Mouse (Mus musculus) E14TG2a.4 (cell line): ENCODE data around the gene Hmgcll1.
"Not testable (repeated sequence)": the region's sequence is repeated elsewhere in the genome, so short reads cannot be mapped to it uniquely, and the experiment has no call there.

Experiments
- H3K27me3 ChIP-seq: 2 replicates; pipeline ENCODE4 v1.6.1; 2014; ENCODE audit warnings: low read length, control low read depth; ENCODE audit not compliant: insufficient read depth
- H3K36me3 ChIP-seq: 2 replicates; pipeline ENCODE4 v1.6.1; 2014; ENCODE audit warnings: low read length, control low read depth; ENCODE audit not compliant: insufficient read depth
- H3K4me1 ChIP-seq: replicated peaks from 2 replicates; pipeline ENCODE4 v1.6.1; 2014; ENCODE audit warnings: low read depth, low read length, control low read depth
- H3K4me3 ChIP-seq: replicated peaks from 2 replicates; pipeline ENCODE4 v1.5.1; 2014; ENCODE audit warnings: mild to moderate bottlenecking, low read length
- H3K9me3 ChIP-seq: 2 replicates; pipeline ENCODE4 v1.6.1; 2014; ENCODE audit warnings: low read length, control low read depth
- CTCF ChIP-seq: conservative IDR thresholded peaks from 2 replicates; pipeline ENCODE4 v1.5.1; 2014; ENCODE audit warnings: low read length
- NANOG ChIP-seq: IDR thresholded peaks from 2 replicates; pipeline ENCODE4 v1.6.1; 2014; ENCODE audit warnings: borderline replicate concordance, low read length, mixed read lengths
- POU5F1 ChIP-seq: IDR thresholded peaks from 2 replicates; pipeline ENCODE4 v1.6.1; 2014; ENCODE audit warnings: low read length, borderline replicate concordance

The Hmgcll1 gene

DNA sequence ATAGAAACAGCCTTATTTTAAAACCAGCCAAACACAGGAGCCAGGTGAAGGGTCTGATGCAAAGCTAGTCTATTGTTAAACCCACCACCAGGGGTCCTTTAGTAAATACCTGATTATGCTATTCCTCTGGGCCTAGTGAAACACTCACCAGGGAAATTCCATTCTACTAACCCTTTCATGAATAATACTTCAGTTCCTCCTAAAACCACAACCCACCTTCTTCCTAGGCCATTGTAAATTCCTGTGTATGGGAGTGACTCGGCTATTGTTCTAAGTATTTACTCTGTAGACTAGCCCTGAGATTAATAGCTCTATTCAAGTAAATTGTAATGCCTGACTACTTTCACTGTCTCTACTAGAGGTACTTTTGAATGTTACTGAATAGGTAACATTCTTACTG lies 89.8 kb downstream of the Hmgcll1 start:
- not testable (repeated sequence) for H3K4me3 ChIP-seq, H3K36me3 ChIP-seq, H3K27me3 ChIP-seq, H3K4me1 ChIP-seq
- H3K9me3 ChIP-seq = 0 out of 2 replicates have a peak, but pooled peaks cover 11% of the 10 kb centered on the region
- TF ChIP-seq NANOG = peak; percentile 28; the same call in 1 of the 2 replicates

DNA sequence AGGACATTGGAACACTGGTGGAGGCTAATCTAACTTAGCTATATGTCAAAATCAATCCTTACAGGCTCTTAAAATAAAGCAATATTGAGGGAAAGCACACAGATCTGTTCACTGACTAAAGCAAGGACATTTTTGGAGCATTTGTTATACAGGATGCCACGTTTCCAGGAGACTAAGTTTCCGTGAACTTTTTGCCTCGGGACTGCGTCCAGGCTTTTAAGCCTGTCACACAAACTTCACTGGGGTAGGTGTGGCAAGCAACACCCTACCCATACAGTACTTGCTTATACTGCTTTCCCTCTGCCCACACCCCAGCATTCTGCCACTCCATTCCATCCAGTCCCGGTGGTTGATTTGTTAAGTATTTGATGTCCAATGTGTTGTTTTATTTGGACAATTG lies 90.2 kb downstream of the Hmgcll1 start:
- Histone ChIP-seq H3K9me3 (peaks cover 13% of the 10 kb centered on the region), H3K4me3 (no peak overlapping the region), H3K27me3 (no peaks in the 10 kb centered on the region), H3K4me1 (0 out of 2 replicates have a peak, but pooled peaks cover 6% of the 10 kb centered on the region), H3K36me3 (no peaks in the 10 kb centered on the region)
- no peak for TF ChIP-seq NANOG
- no peak for TF ChIP-seq POU5F1
- TF ChIP-seq CTCF = no peak

DNA sequence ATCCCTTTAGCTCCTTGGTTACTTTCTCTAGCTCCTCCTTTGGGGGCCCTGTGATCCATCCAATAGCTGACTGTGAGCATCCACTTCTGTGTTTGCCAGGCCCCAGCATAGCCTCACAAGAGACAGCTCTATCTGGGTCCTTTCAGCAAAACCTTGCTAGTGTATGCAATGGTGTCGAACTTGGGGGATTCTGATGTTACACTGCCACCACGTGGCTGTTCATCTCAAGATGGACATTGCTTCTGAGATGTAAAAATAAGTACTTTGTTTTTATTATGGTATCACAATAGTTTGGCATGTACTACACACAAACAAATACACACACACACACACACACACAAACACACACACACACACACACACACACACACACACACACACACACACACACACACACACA lies 108.2 kb downstream of the Hmgcll1 start:
- not testable (repeated sequence) for H3K36me3 ChIP-seq, H3K4me3 ChIP-seq, H3K9me3 ChIP-seq, H3K27me3 ChIP-seq, H3K4me1 ChIP-seq

DNA sequence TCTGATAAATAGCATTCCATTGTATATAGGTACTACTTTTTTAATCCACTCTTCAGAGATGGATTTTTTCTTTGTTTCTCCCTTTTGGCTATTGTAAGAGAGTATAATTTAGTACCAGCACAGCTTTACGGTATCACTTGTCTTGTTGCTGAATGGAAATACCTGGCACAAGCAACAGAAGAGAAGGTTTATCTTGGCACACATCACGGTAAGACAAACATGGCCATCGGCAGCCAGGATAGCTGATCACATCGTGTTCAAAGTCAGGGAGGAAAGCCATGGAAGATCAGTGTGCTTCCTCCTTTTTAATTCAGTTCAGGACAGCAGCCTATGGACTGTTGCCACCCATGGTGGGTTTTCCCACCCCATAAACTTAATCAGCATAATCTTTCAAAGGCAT lies 109.6 kb downstream of the Hmgcll1 start:
- no peaks in the 10 kb centered on the region for H3K4me1 ChIP-seq
- no peak overlapping the region for H3K4me3 ChIP-seq
- no peak for TF ChIP-seq CTCF
- no peak for TF ChIP-seq NANOG
- no peak for TF ChIP-seq POU5F1
- no peaks in the 10 kb centered on the region for H3K36me3 ChIP-seq
- no peaks in the 10 kb centered on the region for H3K9me3 ChIP-seq
- no peaks in the 10 kb centered on the region for H3K27me3 ChIP-seq

DNA sequence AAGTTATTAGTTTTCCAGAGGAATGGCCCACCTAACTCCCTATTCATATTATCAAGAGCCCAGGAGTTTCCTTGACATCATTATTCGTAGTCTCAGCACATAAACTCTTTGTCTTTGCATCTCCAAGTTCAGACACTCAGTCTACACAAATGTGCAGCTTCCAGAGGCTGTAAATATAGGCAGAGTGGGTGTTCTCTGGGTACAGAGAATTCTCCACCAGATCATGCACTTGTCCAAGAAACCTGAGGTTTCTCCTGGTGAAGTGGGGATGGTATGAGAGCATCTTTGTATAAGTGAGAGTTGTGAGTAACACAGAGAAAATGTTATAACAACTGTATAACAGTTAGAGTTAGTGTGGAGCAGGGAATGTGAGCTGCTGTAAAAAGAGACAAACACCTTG lies 114.7 kb downstream of the Hmgcll1 start:
- H3K9me3 ChIP-seq = no peaks in the 10 kb centered on the region
- TF ChIP-seq NANOG (no peak), POU5F1 (no peak), CTCF (no peak)
- no peaks in the 10 kb centered on the region for H3K27me3 ChIP-seq
- H3K36me3 ChIP-seq = no peaks in the 10 kb centered on the region
- H3K4me1 ChIP-seq = no peaks in the 10 kb centered on the region
- no peak overlapping the region for H3K4me3 ChIP-seq

DNA sequence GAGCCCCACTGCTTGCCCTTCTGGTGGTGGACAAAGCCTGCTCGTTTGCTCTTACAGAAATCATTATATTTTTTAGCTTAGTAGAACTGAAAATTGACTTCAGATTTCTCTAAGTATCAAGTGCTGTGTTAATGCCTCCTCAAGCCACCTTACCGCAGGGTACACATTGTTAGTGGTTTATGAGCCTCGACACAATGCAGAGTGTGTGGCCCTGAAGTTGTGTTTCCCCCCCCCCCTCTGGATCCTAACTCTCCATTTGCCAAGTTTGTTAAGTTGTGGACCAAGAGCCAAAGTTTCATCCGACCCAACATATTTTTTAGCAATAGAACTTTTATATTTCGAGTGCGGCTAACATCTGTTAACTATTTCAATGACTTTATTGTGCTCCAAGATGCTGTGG lies 119.4 kb downstream of the Hmgcll1 start:
- TF ChIP-seq POU5F1 = no peak
- TF ChIP-seq NANOG = no peak
- TF ChIP-seq CTCF = no peak
- Histone ChIP-seq H3K27me3 (no peaks in the 10 kb centered on the region), H3K4me1 (no peaks in the 10 kb centered on the region), H3K4me3 (no peak overlapping the region), H3K9me3 (no peaks in the 10 kb centered on the region), H3K36me3 (no peaks in the 10 kb centered on the region)

DNA sequence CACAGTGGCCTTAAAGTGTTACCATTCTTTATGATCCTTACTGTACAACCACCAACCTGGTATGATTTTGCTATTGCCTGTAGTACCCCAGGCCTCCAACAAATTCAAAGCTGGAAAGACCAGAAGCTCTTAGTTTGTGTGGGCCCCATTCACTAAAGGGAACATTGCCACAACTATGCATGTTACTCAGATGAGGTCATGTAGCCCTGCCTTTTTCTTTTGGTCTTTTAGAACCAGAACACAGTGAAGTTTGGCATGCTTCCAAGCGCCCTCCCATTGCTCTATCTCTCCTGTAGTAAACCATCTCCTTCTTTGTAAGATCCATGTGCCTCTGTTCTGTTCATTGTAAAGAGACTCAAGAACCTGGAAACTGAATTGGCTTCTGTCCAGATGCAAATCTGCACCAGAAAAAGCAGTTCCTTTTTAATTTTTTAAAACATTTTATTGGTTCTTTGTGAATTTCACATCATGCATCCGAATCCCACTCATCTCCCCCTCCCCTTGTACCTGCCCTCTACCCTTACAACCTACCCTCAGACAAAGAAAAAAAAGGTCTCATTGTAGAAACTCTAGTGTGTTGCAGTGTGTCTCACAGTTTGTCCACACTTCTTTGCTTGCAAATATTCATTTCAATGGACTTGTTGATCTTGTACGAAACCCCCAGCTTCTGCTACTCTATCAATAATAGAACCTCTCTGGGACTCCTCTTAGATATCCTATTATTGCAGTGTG lies 123.9 kb downstream of the Hmgcll1 start:
- Histone ChIP-seq H3K4me1 (no peaks in the 10 kb centered on the region), H3K4me3 (no peak overlapping the region), H3K36me3 (no peaks in the 10 kb centered on the region), H3K27me3 (no peaks in the 10 kb centered on the region), H3K9me3 (no peaks in the 10 kb centered on the region)
- no peak for TF ChIP-seq CTCF
- no peak for TF ChIP-seq NANOG
- no peak for TF ChIP-seq POU5F1

DNA sequence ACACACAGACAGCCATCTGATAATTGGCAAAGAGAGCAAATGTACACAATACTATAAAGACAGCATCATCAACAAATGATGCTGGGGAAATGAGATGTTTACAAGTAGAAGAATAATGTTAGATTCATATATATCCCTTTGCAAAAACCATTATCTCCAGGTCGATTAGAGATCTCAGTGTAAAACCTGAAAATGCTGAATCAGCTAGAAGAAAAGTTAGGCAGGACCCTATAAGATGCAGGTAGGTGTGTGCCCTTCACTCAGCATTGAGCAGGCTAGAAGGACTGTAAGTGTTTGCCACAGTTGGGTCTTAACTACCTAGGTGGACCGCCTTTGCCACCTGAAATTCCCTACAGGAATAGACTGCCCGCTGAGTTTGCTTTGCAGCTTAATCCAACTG lies 130.9 kb downstream of the Hmgcll1 start:
- TF ChIP-seq POU5F1 (no peak), NANOG (no peak), CTCF (no peak)
- no peaks in the 10 kb centered on the region for H3K27me3 ChIP-seq
- no peaks in the 10 kb centered on the region for H3K36me3 ChIP-seq
- H3K4me1 ChIP-seq = no peaks in the 10 kb centered on the region
- no peak overlapping the region for H3K4me3 ChIP-seq
- no peaks in the 10 kb centered on the region for H3K9me3 ChIP-seq

DNA sequence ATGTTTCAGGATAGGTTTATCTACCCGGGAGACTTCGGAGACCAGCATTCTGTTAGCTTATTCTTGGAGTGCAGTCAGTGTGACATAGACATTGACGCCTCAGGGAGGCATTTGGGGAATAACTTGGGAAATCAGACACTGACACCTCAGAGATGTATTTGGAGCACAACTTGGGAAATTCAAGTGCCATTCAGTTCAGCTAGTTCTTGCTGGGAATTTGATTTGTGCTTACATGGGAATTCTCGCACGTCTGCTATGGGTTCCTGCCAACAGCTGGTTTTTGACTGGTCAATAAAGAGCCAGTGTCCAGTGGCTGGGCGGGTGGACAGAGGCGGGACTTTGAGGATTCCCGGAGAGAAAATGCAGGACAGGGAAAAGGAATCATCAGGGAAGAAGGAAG lies 147.8 kb downstream of the Hmgcll1 start:
- no peaks in the 10 kb centered on the region for H3K4me1 ChIP-seq
- H3K27me3 ChIP-seq = no peaks in the 10 kb centered on the region
- no peak overlapping the region for H3K4me3 ChIP-seq
- H3K36me3 ChIP-seq = no peaks in the 10 kb centered on the region
- no peak for TF ChIP-seq NANOG
- no peak for TF ChIP-seq POU5F1
- no peak for TF ChIP-seq CTCF
- no peaks in the 10 kb centered on the region for H3K9me3 ChIP-seq
